Mouse (Mus musculus) liver, postnatal 0 days (tissue): ENCODE results near the gene Wdr17.

ENCODE experiments used
- CTCF ChIP-seq: sonication (generic); IDR thresholded peaks from 2 replicates; pipeline ENCODE4 v1.5.1; 2016; ENCODE audit warnings: antibody characterized with exemption, low read depth
- EP300 ChIP-seq: IDR thresholded peaks from 2 replicates; pipeline ENCODE4 v1.6.1; 2016; ENCODE audit warnings: antibody characterized with exemption, low read depth, mild to moderate bottlenecking

DNA sequence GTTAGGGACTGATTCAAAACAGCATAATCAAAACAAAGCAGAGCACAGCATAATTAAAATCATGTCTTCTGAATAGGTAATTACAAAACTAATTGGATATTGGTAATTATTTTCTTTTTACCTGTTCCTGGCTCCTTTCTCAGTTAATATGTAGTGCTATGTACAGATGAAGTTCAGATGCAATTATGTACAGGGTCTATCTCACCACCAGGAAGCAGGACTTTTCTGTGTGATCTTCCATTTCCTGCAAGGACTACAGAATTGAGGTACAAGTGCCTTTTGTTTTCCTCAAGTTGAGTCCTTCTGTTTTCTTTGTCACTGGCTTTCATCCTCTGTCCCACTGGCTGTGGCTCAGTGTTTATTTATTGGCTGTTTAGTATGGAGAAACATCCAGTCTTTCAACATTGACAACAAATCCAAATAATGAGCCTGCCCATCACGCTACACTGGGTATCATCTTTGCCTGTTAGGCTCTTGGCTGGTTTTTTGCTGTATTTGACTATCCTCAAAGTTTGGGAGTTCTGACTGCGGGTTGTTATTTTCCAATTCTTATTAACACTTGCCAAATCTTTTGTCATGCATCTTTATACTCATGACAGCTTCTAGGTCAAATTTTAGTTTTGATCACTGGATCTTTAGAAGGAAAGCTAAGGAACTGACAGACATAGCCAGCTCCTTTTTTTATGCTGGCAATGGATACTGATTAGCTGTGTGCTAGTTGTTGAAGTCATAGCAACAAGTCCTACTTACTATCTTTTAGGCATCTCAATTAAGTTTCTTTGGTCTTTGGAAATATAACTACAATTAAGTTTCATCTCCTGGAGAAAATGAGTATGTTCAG is 94.9 kb downstream of the Wdr17 start:
- TF ChIP-seq EP300 (no peak), CTCF (no peak)
